Mouse (Mus musculus): ENCODE measurements around the gene Ksr1.

The Ksr1 gene

GRCm38 (mm10) chr11:79122556-79122955, 23.7 kb downstream of the Ksr1 start:
- no peak for DNase-seq (ENCODE audit: low spot score)

GRCm38 (mm10) chr11:79120087-79120486, 26.1 kb downstream of the Ksr1 start:
- no peak for DNase-seq (ENCODE audit: low spot score)

GRCm38 (mm10) chr11:79118918-79119377, 27.3 kb downstream of the Ksr1 start:
- DNase-seq (ENCODE audit: low spot score), result no peak

- no peak for DNase-seq (ENCODE audit: low spot score)
These were observed 29.5 kb downstream of the Ksr1 start for GRCm38 (mm10) chr11:79116665-79117064.

GRCm38 (mm10) chr11:79115659-79116058, 30.5 kb downstream of the Ksr1 start:
- no peak for DNase-seq (ENCODE audit: low spot score)

- DNase-seq (ENCODE audit: low spot score), result no peak
These were observed 32.1 kb downstream of the Ksr1 start for GRCm38 (mm10) chr11:79114061-79114460.

GRCm38 (mm10) chr11:79113397-79113796, 32.8 kb downstream of the Ksr1 start:
- no peak for DNase-seq (ENCODE audit: low spot score)

GRCm38 (mm10) chr11:79112559-79113302, 33.5 kb downstream of the Ksr1 start:
- no peak for DNase-seq (ENCODE audit: low spot score)

- no peak for DNase-seq (ENCODE audit: low spot score)
These were observed 34.2 kb downstream of the Ksr1 start for GRCm38 (mm10) chr11:79111864-79112558.

- no peak for DNase-seq (ENCODE audit: low spot score)
These were observed 35.8 kb downstream of the Ksr1 start for GRCm38 (mm10) chr11:79110446-79110845.

GRCm38 (mm10) chr11:79107934-79108333, 38.3 kb downstream of the Ksr1 start:
- DNase-seq (ENCODE audit: low spot score), result peak; percentile 49

GRCm38 (mm10) chr11:79104998-79105397, 41.2 kb downstream of the Ksr1 start:
- DNase-seq (ENCODE audit: low spot score), result no peak

- DNase-seq (ENCODE audit: low spot score), result no peak
These were observed 41.7 kb downstream of the Ksr1 start for GRCm38 (mm10) chr11:79104538-79104937.

GRCm38 (mm10) chr11:79104096-79104495, 42.1 kb downstream of the Ksr1 start:
- no peak for DNase-seq (ENCODE audit: low spot score)

GRCm38 (mm10) chr11:79103461-79103869, 42.7 kb downstream of the Ksr1 start:
- DNase-seq (ENCODE audit: low spot score), result no peak

- DNase-seq (ENCODE audit: low spot score), result no peak
These were observed 43.9 kb downstream of the Ksr1 start for GRCm38 (mm10) chr11:79102280-79102679.

- DNase-seq (ENCODE audit: low spot score), result no peak
These were observed 44.6 kb downstream of the Ksr1 start for GRCm38 (mm10) chr11:79101568-79101967.

GRCm38 (mm10) chr11:79099032-79099431, 47.2 kb downstream of the Ksr1 start:
- DNase-seq (ENCODE audit: low spot score), result peak; percentile 61

- DNase-seq (ENCODE audit: low spot score), result no peak
These were observed 48.5 kb downstream of the Ksr1 start for GRCm38 (mm10) chr11:79097736-79098135.

- DNase-seq (ENCODE audit: low spot score), result no peak
These were observed 49.5 kb downstream of the Ksr1 start for GRCm38 (mm10) chr11:79096673-79097072.

- no peak for DNase-seq (ENCODE audit: low spot score)
These were observed 50.5 kb downstream of the Ksr1 start for GRCm38 (mm10) chr11:79095713-79096112.

- peak; percentile 44 for DNase-seq (ENCODE audit: low spot score)
These were observed 51.5 kb downstream of the Ksr1 start for GRCm38 (mm10) chr11:79094727-79095126.

- DNase-seq (ENCODE audit: low spot score), result no peak
These were observed 52.1 kb downstream of the Ksr1 start for GRCm38 (mm10) chr11:79093986-79094695.
